Mouse (Mus musculus) adrenal gland, postnatal 10 days (tissue): ENCODE measurements at regions not wholly inside any gene's neighbourhood (a gene's known extent, or its start where the extent isn't known, plus 50 kb on each side); places are given as distances from the start of the nearest gene placed in this dataset.
A peak's percentile ranks its signal among the peaks of the same experiment; 100 is the strongest.
"Not testable (repeated sequence)": the region's sequence is repeated elsewhere in the genome, so short reads cannot be mapped to it uniquely, and the experiment has no call there.

Experiments
- DNase-seq: peaks from one replicate; pipeline ENCODE4 v3.0.0; 2021; ENCODE audit warnings: mixed read lengths

GRCm38 (mm10) chr10:20891426-20891825, 60.9 kb upstream of the Ahi1 start:
- no peak for DNase-seq

- no peak for DNase-seq
Observed at GRCm38 (mm10) chr10:20883618-20884017, 68.7 kb upstream of the Ahi1 start.

GRCm38 (mm10) chr10:20882599-20882998, 69.7 kb upstream of the Ahi1 start:
- no peak for DNase-seq

GRCm38 (mm10) chr10:20880251-20880650, 72.1 kb upstream of the Ahi1 start:
- no peak for DNase-seq

- DNase-seq, result no peak
Observed at GRCm38 (mm10) chr10:20879482-20879881, 72.9 kb upstream of the Ahi1 start.

GRCm38 (mm10) chr10:20867076-20867475, 85.3 kb upstream of the Ahi1 start:
- DNase-seq, result no peak

GRCm38 (mm10) chr10:20865031-20865430, 87.3 kb upstream of the Ahi1 start:
- no peak for DNase-seq

- DNase-seq, result no peak
Observed at GRCm38 (mm10) chr10:20857413-20857812, 94.9 kb upstream of the Ahi1 start.

GRCm38 (mm10) chr10:20854621-20855363, 97.6 kb upstream of the Ahi1 start:
- DNase-seq, result peak; percentile 26

- no peak for DNase-seq
Observed at GRCm38 (mm10) chr10:20847287-20847686, 105.1 kb upstream of the Ahi1 start.

- no peak for DNase-seq
Observed at GRCm38 (mm10) chr10:20843277-20843676, 109.1 kb upstream of the Ahi1 start.

GRCm38 (mm10) chr10:20842131-20842530, 110.2 kb upstream of the Ahi1 start:
- DNase-seq, result no peak

- no peak for DNase-seq
Observed at GRCm38 (mm10) chr10:20841430-20842040, 110.8 kb upstream of the Ahi1 start.

- DNase-seq, result no peak
Observed at GRCm38 (mm10) chr10:20838685-20839425, 113.5 kb upstream of the Ahi1 start.

- not testable (repeated sequence) for DNase-seq
Observed at GRCm38 (mm10) chr10:20836816-20837215, 111.9 kb upstream of the Pde7b start.

- no peak for DNase-seq
Observed at GRCm38 (mm10) chr10:20834806-20835575, 110.1 kb upstream of the Pde7b start.

- no peak for DNase-seq
Observed at GRCm38 (mm10) chr10:20828304-20828703, 103.4 kb upstream of the Pde7b start.

GRCm38 (mm10) chr10:20827473-20827872, 102.6 kb upstream of the Pde7b start:
- no peak for DNase-seq

- DNase-seq, result no peak
Observed at GRCm38 (mm10) chr10:20818548-20818947, 93.7 kb upstream of the Pde7b start.

- DNase-seq, result no peak
Observed at GRCm38 (mm10) chr10:20799792-20800191, 74.9 kb upstream of the Pde7b start.

GRCm38 (mm10) chr10:20798400-20798799, 73.5 kb upstream of the Pde7b start:
- no peak for DNase-seq

- DNase-seq, result no peak
Observed at GRCm38 (mm10) chr10:20793956-20794355, 69.1 kb upstream of the Pde7b start.

- peak; percentile 12 for DNase-seq
Observed at GRCm38 (mm10) chr10:20780946-20781345, 56.1 kb upstream of the Pde7b start.
